Mouse (Mus musculus) hindbrain, postnatal 0 days (tissue): ENCODE results near the gene Tnfrsf12a. TPM values are rescaled to one million over a fixed set of nuclear protein-coding genes. Genes with fewer than 3 reads are reported as not detected.

Experiments used
- ATAC-seq: fragments of 200-750 bp; cut with Nextera tagmentation; 2 replicates; pipeline ENCODE4 v1.8.0; 2017; ENCODE audit warnings: mild to moderate bottlenecking, moderate TSS enrichment, moderate library complexity
- DNase-seq: peaks from one replicate; pipeline ENCODE4 v3.0.0-alpha.2; 2015; ENCODE audit warnings: low spot score
- H3K27ac ChIP-seq: fragments of 300-500 bp; sonication (generic); 2 replicates; pipeline ENCODE4 v1.5.1; 2014; ENCODE audit warnings: mild to moderate bottlenecking
- H3K27me3 ChIP-seq: fragments of 300-500 bp; sonication (generic); 2 replicates; pipeline ENCODE4 v1.6.1; 2014; ENCODE audit warnings: low read length, mixed read lengths; ENCODE audit not compliant: insufficient read depth
- H3K36me3 ChIP-seq: fragments of 300-500 bp; sonication (generic); 2 replicates; pipeline ENCODE4 v1.6.1; 2014; ENCODE audit warnings: low read length, mixed read lengths; ENCODE audit not compliant: insufficient read depth
- H3K4me1 ChIP-seq: fragments of 300-500 bp; sonication (generic); 2 replicates; pipeline ENCODE4 v1.6.1; 2014; ENCODE audit warnings: antibody characterized with exemption, low read length, mixed read lengths; ENCODE audit not compliant: insufficient read depth
- H3K4me2 ChIP-seq: fragments of 300-500 bp; sonication (generic); 2 replicates; pipeline ENCODE4 v1.6.1; 2014; ENCODE audit warnings: low read depth, mild to moderate bottlenecking, low read length, moderate library complexity, mixed read lengths
- H3K4me3 ChIP-seq: fragments of 300-500 bp; sonication (generic); 2 replicates; pipeline ENCODE4 v1.5.1; 2014; ENCODE audit warnings: low read length
- H3K9ac ChIP-seq: fragments of 300-500 bp; sonication (generic); replicated peaks from 2 replicates; pipeline ENCODE4 v1.6.1; 2014; ENCODE audit warnings: mild to moderate bottlenecking, low read length, moderate library complexity, mixed read lengths
- H3K9me3 ChIP-seq: fragments of 300-500 bp; sonication (generic); 2 replicates; pipeline ENCODE4 v1.6.1; 2016; ENCODE audit warnings: low read length, mixed read lengths
- CTCF ChIP-seq: IDR thresholded peaks from 2 replicates; pipeline ENCODE4 v1.5.1; 2016; ENCODE audit warnings: antibody characterized with exemption, control low read depth, low read depth
- WGBS: fragments of 180-500 bp; shearing (Covaris S2); extraction: QIAGEN DNeasy Blood & Tissue Kit; methylation state at CpG from one replicate; pipeline ENCODE4 v1.1.7; 2014; 5-methylcytosine and 5-hydroxymethylcytosine counted together
- polyA plus RNA-seq: library from polyadenylated mRNA; unstranded; fragments of >200 nt; fragmentation: Nextera tagmentation; extraction: Ambion mirVana; gene quantifications from 2 replicates; pipeline ENCODE4 v1.2.1, GENCODE M21; 2015
- total RNA-seq: library from RNA; depleted of rRNA; stranded (reverse); fragments of >200 nt; gene quantifications from 2 replicates; pipeline ENCODE4 v1.2.3, GENCODE M21; 2014; rRNA removed

The Tnfrsf12a gene
- total and polyA plus RNA-seq, 2 experiments from 2014 or later = 5.5 to 7.7 TPM

DNA sequence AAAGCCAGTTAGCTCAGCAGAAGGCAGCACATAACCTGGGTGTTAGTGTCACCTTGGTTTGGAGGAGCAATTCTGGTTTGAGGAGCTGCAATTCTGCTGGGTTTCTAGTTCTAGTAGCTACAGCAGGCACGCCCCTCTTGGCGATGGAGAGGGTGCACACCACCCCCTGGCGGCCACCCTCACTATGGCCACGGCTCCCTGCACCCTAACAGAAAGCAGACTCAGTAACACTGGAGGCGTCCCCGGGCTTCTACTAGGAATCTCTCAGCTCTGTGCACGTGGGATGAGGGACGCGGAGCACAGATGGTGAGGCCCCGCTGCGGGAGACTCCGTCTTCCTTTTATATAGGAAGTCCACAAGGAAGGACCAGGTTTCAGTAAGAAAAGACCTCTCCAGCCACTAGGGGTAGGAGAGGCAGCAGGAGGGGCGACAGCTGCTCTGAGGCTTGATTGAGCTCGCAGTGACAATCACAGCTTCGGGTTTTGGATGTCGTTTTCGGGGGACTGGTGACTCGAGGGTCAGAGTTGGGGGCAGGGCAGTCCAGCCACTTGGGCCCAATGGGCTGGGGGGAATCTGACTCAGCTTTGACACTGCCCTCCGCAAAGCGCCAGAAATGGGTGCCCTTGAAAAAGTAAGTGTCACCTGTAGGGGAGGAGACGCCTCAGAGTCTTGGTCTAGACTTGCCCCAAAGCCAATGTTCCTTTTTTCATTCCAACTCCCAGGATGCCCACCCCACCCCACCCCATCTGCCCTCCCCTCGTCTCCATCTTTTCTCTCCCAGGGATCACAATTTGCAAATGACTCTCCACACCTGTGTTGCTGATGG, 46.9 kb downstream of the Tnfrsf12a start:
- ATAC-seq = peak; percentile 91
- WGBS = 14% methylated on average over 22 of the region's 22 CpGs

GRCm38 (mm10) chr17:23627813-23628212, 49.5 kb downstream of the Tnfrsf12a start:
- ATAC-seq (no peak), DNase-seq (no peak)
- 38% methylated on average over 7 of the region's 7 CpGs for WGBS
- H3K4me1 ChIP-seq = no peaks in the 10 kb centered on the region
- no peak overlapping the region for H3K4me2 ChIP-seq
- no peaks in the 10 kb centered on the region for H3K27me3 ChIP-seq
- H3K9me3 ChIP-seq = no peaks in the 10 kb centered on the region
- no peak overlapping the region for H3K27ac ChIP-seq
- TF ChIP-seq CTCF = no peak
- H3K9ac ChIP-seq = no peak overlapping the region
- no peaks in the 10 kb centered on the region for H3K36me3 ChIP-seq
- H3K4me3 ChIP-seq = no peak overlapping the region

More for the DNA sequence above, 46.9 kb downstream of the Tnfrsf12a start:
- Histone ChIP-seq H3K27me3 (no peaks in the 10 kb centered on the region), H3K27ac (no peak overlapping the region), H3K9ac (no peak overlapping the region), H3K4me1 (no peaks in the 10 kb centered on the region), H3K9me3 (no peaks in the 10 kb centered on the region), H3K4me3 (no peak overlapping the region), H3K36me3 (no peaks in the 10 kb centered on the region), H3K4me2 (peak overlapping the region; percentile 38)
- DNase-seq = peak; percentile 69
- TF ChIP-seq CTCF = peak; percentile 86

Other genes starting within 250 kb of the Tnfrsf12a start
- not detected in 2 replicates for gene Vmn2r117, start 197.8 kb downstream of the Tnfrsf12a start, total RNA-seq
- not detected in 2 replicates for gene Vmn2r117, start 197.8 kb downstream of the Tnfrsf12a start, polyA plus RNA-seq
- 17.1 and 28.1 TPM in 2 replicates for gene Zfp213, start 113.2 kb downstream of the Tnfrsf12a start, total RNA-seq
- gene Zfp213, start 113.2 kb downstream of the Tnfrsf12a start, polyA plus RNA-seq = 9.4 and 10.3 TPM in 2 replicates
- 37.6 and 44.0 TPM in 2 replicates for gene Zfp13, start 78.0 kb downstream of the Tnfrsf12a start, total RNA-seq
- gene Zfp13, start 78.0 kb downstream of the Tnfrsf12a start, polyA plus RNA-seq = 21.5 and 21.6 TPM in 2 replicates
- gene Zscan10, start 76.6 kb downstream of the Tnfrsf12a start, total RNA-seq = 0.10 TPM in 1 of 2 replicates, not detected in the other
- 0.14 and 0.26 TPM in 2 replicates for gene Zscan10, start 76.6 kb downstream of the Tnfrsf12a start, polyA plus RNA-seq
- 0.65 and 1.2 TPM in 2 replicates for gene Mmp25, start 32.2 kb downstream of the Tnfrsf12a start, total RNA-seq
- 1.2 and 1.3 TPM in 2 replicates for gene Mmp25, start 32.2 kb downstream of the Tnfrsf12a start, polyA plus RNA-seq
- gene Bicdl2, start 17.0 kb downstream of the Tnfrsf12a start, total RNA-seq = not detected in 2 replicates
- 0.11 and 0.18 TPM in 2 replicates for gene Bicdl2, start 17.0 kb downstream of the Tnfrsf12a start, polyA plus RNA-seq
- 107 and 126 TPM in 2 replicates for gene Hcfc1r1, start 3.9 kb downstream of the Tnfrsf12a start, total RNA-seq
- gene Hcfc1r1, start 3.9 kb downstream of the Tnfrsf12a start, polyA plus RNA-seq = 209 and 217 TPM in 2 replicates
- gene Thoc6, start 3.6 kb downstream of the Tnfrsf12a start, total RNA-seq = 16.1 and 28.1 TPM in 2 replicates
- 28.4 and 29.1 TPM in 2 replicates for gene Thoc6, start 3.6 kb downstream of the Tnfrsf12a start, polyA plus RNA-seq
- 0.75 and 1.0 TPM in 2 replicates for gene Cldn6, start 1.8 kb upstream of the Tnfrsf12a start, total RNA-seq
- 0.33 and 0.34 TPM in 2 replicates for gene Cldn6, start 1.8 kb upstream of the Tnfrsf12a start, polyA plus RNA-seq
- gene Cldn9, start 6.6 kb upstream of the Tnfrsf12a start, total RNA-seq = 1.0 and 1.9 TPM in 2 replicates
- 1.1 and 1.2 TPM in 2 replicates for gene Cldn9, start 6.6 kb upstream of the Tnfrsf12a start, polyA plus RNA-seq
- gene 1520401A03Rik, start 45.3 kb upstream of the Tnfrsf12a start, total RNA-seq = not detected in 2 replicates
- gene 1520401A03Rik, start 45.3 kb upstream of the Tnfrsf12a start, polyA plus RNA-seq = 0.19 and 0.26 TPM in 2 replicates
- 27.1 and 27.8 TPM in 2 replicates for gene Pkmyt1, start 48.9 kb upstream of the Tnfrsf12a start, total RNA-seq
- 19.5 and 20.1 TPM in 2 replicates for gene Pkmyt1, start 48.9 kb upstream of the Tnfrsf12a start, polyA plus RNA-seq
- gene Paqr4, start 63.4 kb upstream of the Tnfrsf12a start, total RNA-seq = 102 and 120 TPM in 2 replicates
- 69.4 and 72.1 TPM in 2 replicates for gene Paqr4, start 63.4 kb upstream of the Tnfrsf12a start, polyA plus RNA-seq
- gene Kremen2, start 68.4 kb upstream of the Tnfrsf12a start, total RNA-seq = 1.2 and 2.0 TPM in 2 replicates
- gene Kremen2, start 68.4 kb upstream of the Tnfrsf12a start, polyA plus RNA-seq = 1.1 and 1.4 TPM in 2 replicates
- 230 and 258 TPM in 2 replicates for gene Flywch1, start 94.1 kb upstream of the Tnfrsf12a start, total RNA-seq
- gene Flywch1, start 94.1 kb upstream of the Tnfrsf12a start, polyA plus RNA-seq = 165 and 183 TPM in 2 replicates
- gene Flywch2, start 108.6 kb upstream of the Tnfrsf12a start, total RNA-seq = 63.3 and 83.8 TPM in 2 replicates
- 99.8 and 123 TPM in 2 replicates for gene Flywch2, start 108.6 kb upstream of the Tnfrsf12a start, polyA plus RNA-seq
- 133 and 144 TPM in 2 replicates for gene Srrm2, start 113.1 kb upstream of the Tnfrsf12a start, total RNA-seq
- gene Srrm2, start 113.1 kb upstream of the Tnfrsf12a start, polyA plus RNA-seq = 419 and 436 TPM in 2 replicates
- 755 and 1,410 TPM in 2 replicates for gene Elob, start 151.7 kb upstream of the Tnfrsf12a start, total RNA-seq
- gene Elob, start 151.7 kb upstream of the Tnfrsf12a start, polyA plus RNA-seq = 1,482 and 1,504 TPM in 2 replicates
- not detected in 2 replicates for gene Prss33, start 158.6 kb upstream of the Tnfrsf12a start, total RNA-seq
- gene Prss33, start 158.6 kb upstream of the Tnfrsf12a start, polyA plus RNA-seq = not detected in 2 replicates
- not detected in 2 replicates for gene Prss32, start 166.4 kb upstream of the Tnfrsf12a start, total RNA-seq
- gene Prss32, start 166.4 kb upstream of the Tnfrsf12a start, polyA plus RNA-seq = 0.25 and 0.48 TPM in 2 replicates
- 0.37 TPM in 1 of 2 replicates, not detected in the other for gene Prss41, start 166.7 kb upstream of the Tnfrsf12a start, total RNA-seq
- 0.90 and 1.3 TPM in 2 replicates for gene Prss41, start 166.7 kb upstream of the Tnfrsf12a start, polyA plus RNA-seq
- not detected in 2 replicates for gene Prss21, start 190.6 kb upstream of the Tnfrsf12a start, total RNA-seq
- not detected in 2 replicates for gene Prss21, start 190.6 kb upstream of the Tnfrsf12a start, polyA plus RNA-seq
- not detected in 2 replicates for gene Dcpp1, start 203.4 kb upstream of the Tnfrsf12a start, total RNA-seq
- gene Dcpp1, start 203.4 kb upstream of the Tnfrsf12a start, polyA plus RNA-seq = not detected in 2 replicates
- not detected in 2 replicates for gene Dcpp2, start 203.4 kb upstream of the Tnfrsf12a start, total RNA-seq
- gene Dcpp2, start 203.4 kb upstream of the Tnfrsf12a start, polyA plus RNA-seq = not detected in 2 replicates
- gene Dcpp3, start 240.0 kb upstream of the Tnfrsf12a start, total RNA-seq = not detected in 2 replicates
- not detected in 2 replicates for gene Dcpp3, start 240.0 kb upstream of the Tnfrsf12a start, polyA plus RNA-seq